In the genomic region with DNA sequence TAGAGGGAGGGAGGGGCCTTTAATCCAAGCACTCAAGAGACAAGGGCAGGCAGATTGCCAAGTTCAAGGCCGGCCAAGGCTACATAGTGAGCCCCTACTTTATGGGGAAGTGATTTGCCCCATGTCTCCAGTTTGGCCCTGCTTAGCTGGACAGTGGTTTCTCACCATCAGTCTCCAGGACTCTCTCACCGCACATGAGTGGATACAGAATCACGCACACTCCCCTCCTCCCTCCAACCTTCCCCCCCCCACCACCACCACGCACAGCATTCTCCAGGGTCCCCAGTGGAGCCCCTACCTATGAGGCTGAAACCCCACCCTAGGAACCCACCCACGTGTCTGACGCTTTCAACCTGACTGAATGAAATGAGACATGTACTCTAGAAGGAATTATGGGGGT, we compare ENCODE assay signal across 18 mouse cellular contexts.
A peak's percentile ranks its signal among the peaks of the same experiment; 100 is the strongest.
DNase-seq lines count a peak whose midpoint lies in the region; ATAC-seq and TF ChIP-seq lines count a peak whose summit lies in the region.
"Had no signal": no experiment of that assay in that cellular context is flagged by ENCODE, and none has a peak within 500 bp of the region (broad histone marks: within the 10 kb centered on the region; RNA-seq: fewer than 3 reads in every experiment).

No protein-coding gene starts in this region.

- H3K27me3 ChIP-seq in heart, embryonic 10.5 days (ENCODE audit: insufficient read depth, poor library complexity, severe bottlenecking): no peaks in the 10 kb centered on the region
- H3K27me3 ChIP-seq in heart, embryonic 15.5 days: no peaks in the 10 kb centered on the region
- no peaks in the 10 kb centered on the region for H3K27me3 ChIP-seq in lung, postnatal 0 days (replicated peaks; ENCODE audit: insufficient read depth, low read length)
- H3K27me3 ChIP-seq: CH12.LX; intestine, embryonic 15.5 days had no signal

- H3K36me3 ChIP-seq in heart, embryonic 10.5 days: peaks cover 95% of the 10 kb centered on the region
- peaks cover 41% of the 10 kb centered on the region for H3K36me3 ChIP-seq in heart, embryonic 15.5 days
- peaks cover 17% of the 10 kb centered on the region; the same call in 1 of the 2 replicates for H3K36me3 ChIP-seq in lung, postnatal 0 days (ENCODE audit: insufficient read depth, low read length)

- H3K4me3 ChIP-seq in heart, embryonic 10.5 days: no peak overlapping the region
- no peak overlapping the region for H3K4me3 ChIP-seq in heart, embryonic 15.5 days
- no peak overlapping the region for H3K4me3 ChIP-seq in left cerebral cortex, adult 2 months
- no peak overlapping the region for H3K4me3 ChIP-seq in lung, postnatal 0 days (ENCODE audit: low read depth, low read length)
- H3K4me3 ChIP-seq: gastrocnemius, adult 2 months; hindbrain, embryonic 10.5 days; intestine, embryonic 15.5 days had no signal

- H3K4me2 ChIP-seq in heart, embryonic 15.5 days: no peak overlapping the region
- H3K4me2 ChIP-seq in lung, postnatal 0 days (replicated peaks; ENCODE audit: low read depth, low read length): no peak overlapping the region
- H3K4me2 ChIP-seq: hindbrain, embryonic 14.5 days; intestine, embryonic 15.5 days had no signal

- no peak for DNase-seq in heart, embryonic 10.5 days (ENCODE audit: low spot score)
- no peak for DNase-seq in heart, postnatal 10 days
- no peak for DNase-seq in heart, adult 8-10 months (ENCODE audit: low spot score)
- DNase-seq in left cerebral cortex, adult 2 months (ENCODE audit: extremely low spot score in 1 of 2, low spot score in 2 of 2): no peak
- DNase-seq in left cerebral cortex, postnatal 25 days (ENCODE audit: low spot score in 2 of 2): no peak
- DNase-seq in lung, postnatal 0 days (ENCODE audit: low spot score): no peak
- DNase-seq: adrenal gland, postnatal 10 days; cerebellum, adult 11 months; cerebellum, adult 9-10 months; cerebellum, postnatal 25 days; gastrocnemius, adult 2 months; gastrocnemius, postnatal 25 days; kidney, adult 18-20 months had no signal

- 92% methylated on average over 6 of the region's 6 CpGs for WGBS in heart, embryonic 10.5 days
- WGBS in heart, embryonic 15.5 days: 79% methylated on average over 6 of the region's 6 CpGs
- WGBS in lung, postnatal 0 days: 85% methylated on average over 6 of the region's 6 CpGs

- H3K27ac ChIP-seq in heart, embryonic 10.5 days: 0 out of 2 replicates have a peak overlapping the region, but pooled peaks have one; percentile 43
- peak overlapping the region; percentile 84 for H3K27ac ChIP-seq in heart, embryonic 15.5 days
- peak overlapping the region; percentile 88 for H3K27ac ChIP-seq in left cerebral cortex, adult 2 months
- no peak overlapping the region for H3K27ac ChIP-seq in lung, postnatal 0 days (ENCODE audit: low read length)
- H3K27ac ChIP-seq: hindbrain, embryonic 10.5 days; hindbrain, embryonic 14.5 days; intestine, embryonic 15.5 days had no signal

- TF ChIP-seq EP300 in lung, postnatal 0 days (IDR thresholded peaks at IDR 0.05): no peak

- ATAC-seq in heart, embryonic 15.5 days (replicated peaks; ENCODE audit: insufficient number of reproducible peaks, insufficient read depth, low FRiP score, low read depth): no peak
- ATAC-seq in lung, postnatal 0 days: no peak

- intact Hi-C loops in heart, postnatal 10 days (cut with DNase I): loop anchor here (10.0 kb wide), 1 partner anchor 746 kb away; no protein-coding TSS in a partner anchor
- intact Hi-C loops in left cerebral cortex, adult 2 months (cut with DNase I): loop anchor here (2.0 to 5.0 kb wide), 2 partner anchors 64 to 229 kb away; no protein-coding TSS in a partner anchor
- intact Hi-C loops in left cerebral cortex, postnatal 25 days (cut with DNase I): loop anchor here (2.0 kb wide), 2 partner anchors 66 to 228 kb away; no protein-coding TSS in a partner anchor

- no peaks in the 10 kb centered on the region for H3K9me3 ChIP-seq in heart, embryonic 10.5 days
- H3K9me3 ChIP-seq in heart, embryonic 15.5 days (replicated peaks): no peaks in the 10 kb centered on the region
- no peaks in the 10 kb centered on the region for H3K9me3 ChIP-seq in lung, postnatal 0 days (ENCODE audit: low read length)
- H3K9me3 ChIP-seq: hindbrain, embryonic 10.5 days; intestine, embryonic 15.5 days had no signal

- H3K9ac ChIP-seq in heart, embryonic 15.5 days: no peak overlapping the region
- H3K9ac ChIP-seq in lung, postnatal 0 days (replicated peaks; ENCODE audit: low read depth): no peak overlapping the region
- H3K9ac ChIP-seq: hindbrain, embryonic 14.5 days; intestine, embryonic 15.5 days had no signal

- no peak for TF ChIP-seq CTCF in left cerebral cortex, adult 2 months (IDR thresholded peaks at IDR 0.05)
- TF ChIP-seq CTCF in lung, postnatal 0 days (IDR thresholded peaks at IDR 0.05): no peak

- H3K4me1 ChIP-seq in heart, embryonic 10.5 days: peaks cover 41% of the 10 kb centered on the region
- peaks cover 51% of the 10 kb centered on the region for H3K4me1 ChIP-seq in heart, embryonic 15.5 days (replicated peaks)
- H3K4me1 ChIP-seq in lung, postnatal 0 days (ENCODE audit: insufficient read depth, low read depth, low read length): no peaks in the 10 kb centered on the region
